22 mouse cellular contexts compared by ENCODE assay signal in genomic region chr5:136165246-136165645, GRCm38 (mm10). TPM values are rescaled to one million over a fixed set of nuclear protein-coding genes. Genes with fewer than 3 reads are reported as not detected.
DNase-seq lines count a peak whose midpoint lies in the region; ATAC-seq lines count a peak whose summit lies in the region.
"Had no signal": no experiment of that assay in that cellular context is flagged by ENCODE, and none has a peak within 500 bp of the region (broad histone marks: within the 10 kb centered on the region; RNA-seq: fewer than 3 reads in every experiment).

No protein-coding gene starts in this region.

- H3K27me3 ChIP-seq in kidney, embryonic 16.5 days (ENCODE audit: insufficient read depth, low read length), result no peaks in the 10 kb centered on the region
- H3K27me3 ChIP-seq: embryonic facial prominence, embryonic 12.5 days; heart, embryonic 15.5 days; limb, embryonic 15.5 days; neural tube, embryonic 12.5 days had no signal

- H3K27ac ChIP-seq in kidney, embryonic 16.5 days (ENCODE audit: low read length), result no peak overlapping the region
- H3K27ac ChIP-seq: embryonic facial prominence, embryonic 12.5 days; gastrocnemius, adult 2 months; heart, embryonic 15.5 days; hindbrain, embryonic 10.5 days; limb, embryonic 15.5 days; neural tube, embryonic 12.5 days; stomach, postnatal 0 days had no signal

- peaks cover 3% of the 10 kb centered on the region; the same call in 1 of the 2 replicates for H3K4me1 ChIP-seq in kidney, embryonic 16.5 days (ENCODE audit: insufficient read depth, low read length)

- peak; percentile 30 for DNase-seq in cerebellum, adult 11 months
- peak; percentile 55 for DNase-seq in left cerebral cortex, postnatal 4 days
- DNase-seq in left cerebral cortex, adult 11 months (ENCODE audit: low spot score), result no peak
- DNase-seq in spleen, postnatal 36 days (ENCODE audit: low spot score in 2 of 2), result no peak
- DNase-seq: gastrocnemius, adult 2 months; heart, adult 11 months; kidney, adult 11 months; kidney, postnatal 36 days; lung, postnatal 10 days; right cerebral cortex, postnatal 14 days; thymus, postnatal 14 days had no signal

- peaks cover 4% of the 10 kb centered on the region; the same call in 1 of the 2 replicates for H3K9me3 ChIP-seq in kidney, embryonic 16.5 days (ENCODE audit: low read length)
- H3K9me3 ChIP-seq: heart, embryonic 15.5 days; limb, embryonic 15.5 days had no signal

- no peak overlapping the region for H3K4me3 ChIP-seq in kidney, embryonic 16.5 days (ENCODE audit: low read length)
- H3K4me3 ChIP-seq: embryonic facial prominence, embryonic 12.5 days; gastrocnemius, adult 2 months; heart, embryonic 15.5 days; hindbrain, embryonic 10.5 days; limb, embryonic 15.5 days; neural tube, embryonic 12.5 days had no signal

- H3K9ac ChIP-seq in kidney, embryonic 16.5 days (replicated peaks; ENCODE audit: low read length), result no peak overlapping the region
- H3K9ac ChIP-seq: embryonic facial prominence, embryonic 12.5 days; heart, embryonic 15.5 days; limb, embryonic 15.5 days; neural tube, embryonic 12.5 days had no signal

- intact Hi-C loops in left cerebral cortex, postnatal 4 days (cut with DNase I), result no loop called here

- H3K36me3 ChIP-seq in kidney, embryonic 16.5 days (ENCODE audit: insufficient read depth, low read length), result no peaks in the 10 kb centered on the region
- H3K36me3 ChIP-seq: heart, embryonic 15.5 days; limb, embryonic 15.5 days had no signal

- no peak for ATAC-seq in cerebellum, adult (ENCODE audit: insufficient number of reproducible peaks, low FRiP score, low TSS enrichment)
- peak; percentile 45; the same call in 1 of the 2 replicates for ATAC-seq in megakaryocyte progenitor cell, adult 5-6 weeks (replicated peaks; ENCODE audit: poor library complexity)
- no peak for ATAC-seq in monocyte, adult 5-6 weeks (replicated peaks; ENCODE audit: insufficient number of reproducible peaks, low FRiP score, low TSS enrichment, poor library complexity, severe bottlenecking)
- ATAC-seq in kidney, embryonic 16.5 days (ENCODE audit: low FRiP score, low TSS enrichment), result no peak
- ATAC-seq: CD4-positive, CD25-positive, alpha-beta regulatory T cell, adult 4 months had no signal

- no peak overlapping the region for H3K4me2 ChIP-seq in kidney, embryonic 16.5 days (replicated peaks; ENCODE audit: low read depth, low read length)
- H3K4me2 ChIP-seq: embryonic facial prominence, embryonic 12.5 days; heart, embryonic 15.5 days; limb, embryonic 15.5 days; neural tube, embryonic 12.5 days had no signal

- 80% methylated on average over 8 of the region's 8 CpGs for WGBS in kidney, embryonic 16.5 days

RNA-seq across cellular contexts. Expression of gene Orai2, which starts 5.3 kb away (rescaled TPM):
- total RNA-seq in left cerebral cortex, postnatal 4 days (2021), result 10 to 100 TPM; 56.5 to 58.2 TPM
- 16.4 and 16.7 TPM in 2 replicates for total RNA-seq in megakaryocyte progenitor cell, adult 5-6 weeks (2015)
- total RNA-seq in megakaryocyte progenitor cell, adult 5-6 weeks (2017), result 21.2 and 26.9 TPM in 2 replicates
- 49.2 to 68.3 TPM (median 57.3 TPM) in 3 replicates for total RNA-seq in monocyte, adult 5-6 weeks (2017)
- 6.1 and 6.6 TPM in 2 replicates for polyA plus RNA-seq in kidney, embryonic 16.5 days (2015; fragmentation: Nextera tagmentation; extraction: Ambion mirVana)

RNA-seq across cellular contexts. Expression of gene Alkbh4, which starts 29.3 kb away (rescaled TPM):
- total RNA-seq in left cerebral cortex, postnatal 4 days (2021), result 10 to 100 TPM; 10.7 to 12.8 TPM
- total RNA-seq in megakaryocyte progenitor cell, adult 5-6 weeks (2015), result 15.6 and 18.5 TPM in 2 replicates
- total RNA-seq in megakaryocyte progenitor cell, adult 5-6 weeks (2017), result 8.4 and 12.9 TPM in 2 replicates
- total RNA-seq in monocyte, adult 5-6 weeks (2017), result 8.4 to 14.0 TPM (median 11.1 TPM) in 3 replicates
- 19.3 and 20.2 TPM in 2 replicates for polyA plus RNA-seq in kidney, embryonic 16.5 days (2015; fragmentation: Nextera tagmentation; extraction: Ambion mirVana)

RNA-seq across cellular contexts. Expression of gene Lrwd1, which starts 29.4 kb away (rescaled TPM):
- total RNA-seq in left cerebral cortex, postnatal 4 days (2021), result 10 to 100 TPM; 22.1 to 22.5 TPM
- total RNA-seq in megakaryocyte progenitor cell, adult 5-6 weeks (2015), result 13.2 and 16.5 TPM in 2 replicates
- 52.6 and 56.5 TPM in 2 replicates for total RNA-seq in megakaryocyte progenitor cell, adult 5-6 weeks (2017)
- 20.4 to 31.1 TPM (median 22.4 TPM) in 3 replicates for total RNA-seq in monocyte, adult 5-6 weeks (2017)
- polyA plus RNA-seq in kidney, embryonic 16.5 days (2015; fragmentation: Nextera tagmentation; extraction: Ambion mirVana), result 39.5 and 40.2 TPM in 2 replicates

RNA-seq across cellular contexts. Expression of gene Prkrip1, which starts 33.5 kb away (rescaled TPM):
- 10 to 100 TPM; 40.3 to 42.6 TPM for total RNA-seq in left cerebral cortex, postnatal 4 days (2021)
- 21.0 and 26.5 TPM in 2 replicates for total RNA-seq in megakaryocyte progenitor cell, adult 5-6 weeks (2015)
- total RNA-seq in megakaryocyte progenitor cell, adult 5-6 weeks (2017), result 51.5 and 78.2 TPM in 2 replicates
- 11.6 to 44.1 TPM (median 27.7 TPM) in 3 replicates for total RNA-seq in monocyte, adult 5-6 weeks (2017)
- 47.1 and 52.0 TPM in 2 replicates for polyA plus RNA-seq in kidney, embryonic 16.5 days (2015; fragmentation: Nextera tagmentation; extraction: Ambion mirVana)

RNA-seq across cellular contexts. Expression of gene Polr2j, which starts 48.8 kb away (rescaled TPM):
- total RNA-seq in left cerebral cortex, postnatal 4 days (2021), result 10 to 100 TPM; 88.0 to 92.4 TPM
- total RNA-seq in megakaryocyte progenitor cell, adult 5-6 weeks (2015), result 115 and 120 TPM in 2 replicates
- total RNA-seq in megakaryocyte progenitor cell, adult 5-6 weeks (2017), result 127 and 153 TPM in 2 replicates
- total RNA-seq in monocyte, adult 5-6 weeks (2017), result 80.7 to 92.5 TPM (median 81.7 TPM) in 3 replicates
- polyA plus RNA-seq in kidney, embryonic 16.5 days (2015; fragmentation: Nextera tagmentation; extraction: Ambion mirVana), result 243 and 245 TPM in 2 replicates

Comparison
In these comparisons a context has a peak if more than half of its experiments do, and no peak if none do; other contexts are left out.
1. DNase-seq: peak in cerebellum, adult 11 months (single experiment) and left cerebral cortex, postnatal 4 days (single experiment); none in left cerebral cortex, adult 11 months (single experiment) and spleen, postnatal 36 days (0 of 2).